Mouse (Mus musculus) common myeloid progenitor, adult 5-6 weeks (primary cell): ENCODE data around the gene Ttc28. TPM values are rescaled to one million over a fixed set of nuclear protein-coding genes. Genes with fewer than 3 reads are reported as not detected.

Experiments
- ATAC-seq: replicated peaks from 2 replicates; pipeline ENCODE4 v1.8.0; 2016; ENCODE audit warnings: low read depth, mild to moderate bottlenecking, moderate TSS enrichment, inconsistent platforms; ENCODE audit not compliant: poor library complexity, severe bottlenecking
- total RNA-seq: library from RNA; stranded (forward); fragments of 200-1000, 187-1606 nt; gene quantifications from 2 replicates; pipeline ENCODE4 v1.2.3, GENCODE M21; 2017

The Ttc28 gene
- total RNA-seq, 1 experiment from 2014 or later = 2.9 TPM

GRCm38 (mm10) chr5:111037123-111037748 lies 157.6 kb downstream of the Ttc28 start:
- no peak for ATAC-seq

DNA sequence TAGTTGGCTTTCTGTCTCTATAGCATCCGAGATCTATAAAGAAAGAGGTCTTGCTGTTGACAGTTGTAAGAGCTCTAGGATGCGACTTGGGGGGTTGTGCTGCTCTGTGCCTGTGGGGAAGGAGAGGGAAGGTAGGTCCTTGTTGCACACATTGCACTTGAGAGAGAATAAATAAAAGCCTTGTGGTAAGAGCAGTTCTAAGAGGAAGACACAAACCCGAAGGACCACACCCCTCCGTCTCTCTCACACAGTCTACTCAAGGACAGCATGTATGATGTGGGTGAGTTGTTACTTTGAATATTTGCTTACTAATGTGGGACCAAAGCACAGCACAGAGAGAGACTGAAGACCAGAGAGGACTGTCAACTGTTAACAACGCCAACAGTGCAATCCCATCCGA lies 160.2 kb downstream of the Ttc28 start:
- no peak for ATAC-seq

DNA sequence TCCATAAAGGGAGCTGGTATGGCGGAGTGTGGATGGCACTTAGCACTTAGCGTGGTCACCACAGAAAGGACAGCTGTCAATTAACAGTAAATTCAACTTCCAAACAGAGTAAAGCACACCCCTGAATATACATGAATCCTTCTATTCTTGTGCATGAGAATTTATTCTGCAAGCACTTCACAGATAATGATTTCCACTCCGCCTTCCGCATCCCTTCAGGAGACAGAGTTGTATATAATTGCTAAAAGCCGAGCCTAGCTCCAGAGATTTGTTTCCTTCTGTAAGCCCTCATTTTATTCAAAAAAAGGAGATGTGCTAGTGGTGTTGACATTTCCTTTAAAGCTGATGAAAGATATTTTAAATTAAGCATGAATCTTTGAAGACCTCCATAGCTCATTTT lies 162.3 kb downstream of the Ttc28 start:
- ATAC-seq = no peak

DNA sequence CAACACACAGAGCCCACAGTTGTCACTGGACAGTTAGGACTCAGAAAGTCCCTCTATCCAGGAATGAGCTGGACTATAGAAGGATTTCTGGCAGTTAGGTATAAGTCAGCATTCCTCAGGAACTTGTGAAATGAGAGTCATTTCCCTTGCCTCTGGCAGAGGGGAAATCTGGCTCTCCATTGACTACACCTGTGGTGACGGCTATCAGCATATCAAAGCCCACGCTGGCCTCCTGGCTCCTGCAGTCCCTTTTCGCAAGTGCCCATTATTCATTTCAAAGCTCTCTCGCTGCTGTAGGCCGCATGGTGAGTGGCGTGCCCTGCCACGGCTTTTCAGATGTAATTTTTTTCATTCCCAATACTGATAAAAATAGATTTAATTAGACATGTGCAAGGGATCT lies 164.6 kb downstream of the Ttc28 start:
- ATAC-seq = no peak

DNA sequence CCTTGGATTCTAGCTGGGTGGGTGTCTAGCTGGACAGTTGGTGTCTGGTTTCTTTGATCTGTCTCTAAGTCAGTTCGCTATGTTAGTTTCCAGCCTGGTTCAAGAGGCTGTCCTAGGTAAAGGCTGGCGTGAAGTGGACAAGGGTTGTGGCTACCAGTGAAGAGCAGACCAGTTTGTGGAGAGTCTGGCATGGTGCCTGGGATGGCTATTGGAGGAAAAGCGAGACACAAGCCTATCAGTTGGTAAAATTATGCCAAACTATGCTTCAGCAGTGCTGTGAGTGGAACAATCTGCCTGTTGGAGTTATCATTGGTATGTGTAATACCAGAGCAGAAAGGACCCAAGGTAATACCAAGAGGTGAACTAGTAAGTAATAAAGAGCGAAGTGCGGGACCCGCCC lies 166.8 kb downstream of the Ttc28 start:
- no peak for ATAC-seq

DNA sequence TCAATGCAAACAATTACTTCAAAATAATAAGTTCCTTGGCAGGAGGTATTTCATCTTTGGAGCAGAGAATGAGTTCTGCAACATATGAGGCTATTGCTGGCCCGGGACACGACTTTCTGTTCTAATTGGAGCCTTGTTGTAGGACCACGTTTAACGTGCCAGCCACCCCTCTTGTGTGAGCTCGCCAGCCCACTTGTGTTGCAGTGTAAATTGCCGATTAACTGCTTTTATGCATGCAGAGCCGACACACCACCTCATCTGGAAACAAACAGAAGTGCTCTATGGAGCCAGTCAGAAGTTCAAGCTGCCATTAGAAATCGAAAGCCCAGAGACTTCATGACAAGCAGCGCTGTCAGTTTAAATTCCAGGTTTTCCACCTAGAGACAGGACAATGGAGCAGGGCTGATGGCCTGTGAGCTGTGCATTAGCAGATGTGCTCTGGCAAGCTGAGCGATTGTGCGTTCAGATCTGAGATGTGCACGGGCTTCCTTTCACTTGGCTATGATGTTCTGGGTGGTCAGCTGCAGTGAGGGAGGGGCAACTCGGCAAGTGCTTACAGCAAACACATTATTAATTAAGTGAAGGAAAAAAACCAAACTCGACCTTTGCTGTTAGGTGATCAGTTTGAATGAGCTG lies 167.4 kb downstream of the Ttc28 start:
- ATAC-seq = no peak

DNA sequence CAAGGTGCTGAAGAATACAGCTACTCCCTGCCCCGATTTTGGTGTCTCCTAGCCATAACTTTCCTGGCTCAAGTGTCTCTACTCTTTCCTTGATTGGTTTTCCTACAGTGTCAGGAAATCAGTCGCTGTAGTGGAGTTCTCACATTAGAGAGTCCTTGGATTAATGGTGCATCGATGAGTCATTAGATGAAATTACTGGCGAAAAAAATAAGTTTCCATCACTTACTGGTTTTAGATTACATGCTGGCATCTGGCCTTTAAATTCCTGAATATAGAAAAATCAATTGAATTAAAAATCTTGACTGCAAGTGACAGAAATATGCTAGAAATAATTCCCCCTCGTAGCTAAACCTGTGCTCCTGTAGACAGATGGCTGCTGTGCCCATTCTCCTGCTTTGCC lies 168.4 kb downstream of the Ttc28 start:
- ATAC-seq = no peak

DNA sequence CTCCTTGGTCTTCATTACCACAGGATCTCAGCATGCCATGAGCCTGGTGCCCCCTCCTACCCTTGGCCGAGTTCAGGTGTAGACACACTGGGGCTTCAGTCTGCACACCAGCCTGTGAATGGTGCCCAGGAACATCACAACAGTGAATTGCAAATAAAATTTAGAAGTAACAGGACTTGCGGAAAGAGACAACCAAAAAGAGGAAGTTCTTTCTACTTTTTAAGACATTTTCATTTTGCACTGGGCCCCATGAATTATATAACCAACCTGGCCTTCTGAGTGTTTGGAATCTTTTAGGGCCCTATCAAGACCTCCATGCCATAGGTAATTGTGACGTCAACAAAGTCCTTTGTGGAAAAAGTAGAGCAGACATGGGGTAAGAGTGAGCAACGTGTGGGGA lies 170.0 kb downstream of the Ttc28 start:
- ATAC-seq = peak; percentile 50

GRCm38 (mm10) chr5:111050135-111050534 lies 170.5 kb downstream of the Ttc28 start:
- no peak for ATAC-seq

DNA sequence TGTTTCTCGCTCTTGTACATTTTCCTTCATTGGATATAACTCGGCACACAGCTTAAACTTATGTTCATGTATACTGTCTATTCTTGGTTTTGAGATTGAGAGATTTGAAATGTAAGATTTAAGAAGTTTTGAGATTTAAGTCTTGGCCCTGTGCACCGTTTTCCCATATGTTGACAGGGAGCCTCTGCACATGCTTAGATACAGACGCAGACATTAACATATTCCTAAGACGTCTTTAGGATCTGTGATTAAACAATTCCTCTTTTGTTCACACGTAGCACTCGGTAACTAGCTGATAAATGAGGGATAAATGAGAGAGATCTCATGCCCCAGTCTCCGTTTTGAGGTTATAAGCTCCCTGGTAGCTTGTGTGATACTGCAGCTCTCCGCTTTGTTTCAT lies 174.8 kb downstream of the Ttc28 start:
- no peak for ATAC-seq

GRCm38 (mm10) chr5:111054848-111055428 lies 175.3 kb downstream of the Ttc28 start:
- no peak for ATAC-seq

DNA sequence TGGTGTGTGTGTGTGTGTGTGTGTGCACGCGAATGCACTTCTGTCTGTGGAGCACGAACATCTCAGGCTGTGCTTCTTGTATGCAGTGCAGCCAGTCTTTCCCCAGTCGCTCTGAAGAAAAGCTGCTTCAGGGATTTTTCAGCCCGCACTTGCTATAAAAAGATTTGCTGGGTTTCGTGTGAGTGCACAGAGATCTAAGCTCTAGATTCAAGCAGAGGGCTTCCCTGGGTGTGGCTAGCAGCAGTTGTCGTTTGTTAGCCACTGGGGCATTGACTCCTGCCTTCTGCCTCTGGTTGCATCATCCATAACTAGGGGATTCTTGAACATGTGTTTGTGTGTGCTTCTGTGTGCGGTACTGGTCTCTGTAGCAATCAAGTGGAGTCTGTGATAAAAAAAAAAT lies 175.9 kb downstream of the Ttc28 start:
- no peak for ATAC-seq

GRCm38 (mm10) chr5:111057084-111057483 lies 177.5 kb downstream of the Ttc28 start:
- no peak for ATAC-seq

DNA sequence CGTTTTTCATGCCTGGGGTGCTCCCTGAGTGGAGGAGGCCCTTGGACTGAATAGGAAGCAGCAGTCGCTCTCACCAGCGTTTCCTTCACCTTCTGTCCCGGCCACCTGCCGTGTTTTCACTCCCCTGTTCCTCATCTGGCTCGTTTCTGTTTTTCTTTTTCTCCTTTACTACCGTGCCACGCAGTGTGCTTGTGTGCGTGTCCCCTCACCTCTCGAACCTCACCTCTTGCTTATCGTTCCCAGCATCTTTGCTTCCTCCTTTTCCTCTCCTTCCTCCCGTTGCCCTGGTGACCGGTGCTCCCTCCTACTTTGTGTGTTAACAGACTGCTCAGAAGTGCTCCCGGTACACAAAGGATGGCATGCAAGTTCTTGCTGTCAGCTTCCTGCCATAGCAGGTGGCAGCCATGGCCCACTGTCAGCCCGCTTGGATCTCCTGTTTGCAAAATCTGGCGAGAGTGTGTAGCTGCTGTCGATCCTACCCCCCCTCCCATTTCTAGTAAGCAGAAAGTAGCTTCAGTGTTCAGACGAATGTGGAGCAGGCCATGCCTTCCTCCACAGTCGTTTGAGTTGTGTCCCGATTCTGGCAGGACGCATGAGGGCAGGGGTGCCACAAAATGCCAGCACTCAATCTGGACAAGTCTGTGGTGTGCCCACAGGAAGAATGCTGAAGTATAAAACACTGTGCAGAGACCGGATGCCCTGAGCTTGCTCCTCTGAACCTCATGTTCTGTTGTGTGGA lies 179.0 kb downstream of the Ttc28 start:
- peak; percentile 64 for ATAC-seq

DNA sequence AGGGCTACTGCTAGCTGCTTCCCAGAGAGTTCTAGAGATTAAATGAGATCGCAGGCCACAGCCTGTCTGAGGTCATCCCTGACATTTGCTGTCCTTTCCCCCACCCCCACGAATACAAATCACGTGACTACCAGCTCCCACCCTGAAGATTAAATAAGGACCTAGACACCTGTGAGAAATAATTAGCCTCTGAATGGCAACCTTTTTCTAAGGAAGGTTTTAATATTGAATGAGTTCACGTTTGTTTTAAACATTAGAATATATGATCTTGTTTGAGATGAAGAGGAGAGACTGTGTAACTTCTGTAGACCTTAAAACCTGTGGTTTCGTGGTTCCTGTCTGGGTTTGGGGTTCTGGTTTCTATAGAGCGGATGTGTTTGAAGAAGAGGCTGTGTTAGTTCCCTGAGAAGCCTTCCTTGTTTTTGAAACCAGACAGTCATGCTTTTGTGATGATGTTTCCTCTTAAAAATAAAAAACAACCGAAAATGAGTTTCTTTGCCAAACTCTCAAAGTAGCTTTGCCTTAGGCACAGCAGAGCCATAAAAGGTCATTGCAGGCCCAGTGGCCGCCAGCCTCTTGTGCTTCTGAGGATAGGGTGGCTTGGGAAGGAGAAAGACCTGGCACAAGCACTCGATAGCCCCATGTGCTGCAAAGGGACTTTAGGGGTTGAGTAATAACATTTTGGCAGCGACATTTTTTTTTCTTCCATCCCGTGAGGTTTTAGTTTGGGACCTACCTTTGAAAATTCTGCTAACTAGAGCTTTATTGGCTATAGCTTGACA lies 179.7 kb downstream of the Ttc28 start:
- ATAC-seq = peak; percentile 74

DNA sequence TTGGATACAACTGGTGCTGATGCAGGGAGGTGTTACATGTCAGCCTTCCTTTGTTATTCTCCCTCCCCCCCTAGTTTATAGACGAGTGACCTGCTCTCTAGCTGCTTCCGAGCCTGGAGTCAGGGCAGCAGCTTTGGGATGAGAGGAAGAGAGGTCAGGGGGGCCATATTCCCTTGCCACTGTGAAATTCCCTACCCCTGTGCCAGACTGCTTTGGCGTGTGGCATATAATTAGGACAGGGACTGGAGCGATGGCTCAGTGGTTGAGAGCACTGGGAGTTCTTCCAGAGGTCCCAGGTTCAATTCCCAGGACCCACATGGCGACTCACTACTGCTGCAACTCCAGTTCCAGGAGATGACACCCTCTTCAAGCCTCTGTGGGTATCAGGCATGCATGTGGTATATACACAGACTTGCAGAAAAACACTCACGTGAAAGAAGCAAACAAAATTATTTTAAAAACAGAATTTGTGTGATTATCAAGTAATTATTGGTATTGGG lies 180.7 kb downstream of the Ttc28 start:
- no peak for ATAC-seq

DNA sequence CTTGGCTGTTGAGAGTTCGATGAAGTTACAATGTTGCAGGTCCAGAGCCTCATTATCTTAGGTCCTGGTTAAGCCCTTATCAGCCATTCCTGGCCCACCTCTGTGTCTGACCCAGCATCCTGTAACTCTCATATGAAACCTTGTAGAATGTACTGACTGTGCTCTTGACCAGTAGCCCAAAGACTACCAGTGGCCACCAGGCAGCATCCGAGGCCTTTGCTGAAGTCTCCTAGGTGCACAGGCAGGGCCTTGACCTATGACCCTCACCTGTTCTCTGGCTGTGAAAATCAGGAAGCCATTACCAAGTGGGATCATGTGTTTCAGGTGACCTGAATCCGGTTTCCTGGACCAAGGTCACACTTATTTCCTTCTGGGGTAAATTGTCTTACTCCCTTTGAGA lies 183.6 kb downstream of the Ttc28 start:
- no peak for ATAC-seq

- ATAC-seq = no peak
These were observed 184.4 kb downstream of the Ttc28 start for GRCm38 (mm10) chr5:111063991-111064390.

DNA sequence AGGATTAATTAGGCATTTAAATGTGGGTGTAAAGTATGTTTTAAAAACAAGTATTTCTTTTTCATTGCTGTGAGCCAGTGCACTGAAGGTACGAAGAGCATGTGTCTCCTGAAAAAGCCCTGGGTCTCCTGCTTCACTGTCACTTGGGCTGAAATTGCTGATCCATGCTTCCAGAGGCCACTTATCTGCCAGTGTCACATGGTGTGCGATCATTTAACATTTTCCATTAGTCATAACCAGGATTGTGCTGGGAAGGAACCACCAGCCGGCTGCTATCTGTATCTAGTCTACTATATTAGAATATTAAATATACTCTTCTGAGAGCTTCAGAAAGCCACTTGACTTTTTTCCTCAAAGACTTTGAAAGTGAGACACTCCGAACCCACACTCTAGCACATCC lies 186.2 kb downstream of the Ttc28 start:
- ATAC-seq = no peak

DNA sequence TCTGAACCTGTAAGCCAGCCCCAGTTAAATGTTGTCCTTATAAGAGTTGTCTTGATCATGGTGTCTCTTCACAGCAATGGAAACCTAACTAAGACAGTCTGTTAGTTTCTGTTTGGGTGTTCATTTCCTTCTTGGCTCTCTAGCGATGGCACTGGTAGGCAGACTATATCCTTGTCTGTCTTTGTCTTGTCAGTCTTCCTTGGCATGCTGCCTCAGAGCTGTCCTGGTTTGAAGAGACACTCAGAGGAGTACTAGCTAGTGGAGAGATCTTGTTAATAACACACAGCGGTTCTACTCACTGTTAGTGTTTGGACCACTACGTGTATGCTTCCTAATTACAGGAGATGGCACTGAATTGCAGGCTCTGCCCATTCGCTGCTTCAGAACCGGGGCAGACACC lies 189.9 kb downstream of the Ttc28 start:
- no peak for ATAC-seq
